Comparison of ENCODE assay signal across 21 mouse cellular contexts in genomic region chr17:67084501-67084900, GRCm38 (mm10).
DNase-seq lines count a peak whose midpoint lies in the region; ATAC-seq and TF ChIP-seq lines count a peak whose summit lies in the region.
"Had no signal": no experiment of that assay in that cellular context is flagged by ENCODE, and none has a peak within 500 bp of the region (broad histone marks: within the 10 kb centered on the region; RNA-seq: fewer than 3 reads in every experiment).

No protein-coding gene starts in this region.

- no peaks in the 10 kb centered on the region for H3K9me3 ChIP-seq in forebrain, embryonic 13.5 days (replicated peaks)
- no peaks in the 10 kb centered on the region for H3K9me3 ChIP-seq in forebrain, embryonic 12.5 days
- no peaks in the 10 kb centered on the region for H3K9me3 ChIP-seq in hindbrain, postnatal 0 days (ENCODE audit: low read length)
- no peaks in the 10 kb centered on the region for H3K9me3 ChIP-seq in hindbrain, embryonic 12.5 days (replicated peaks)
- no peaks in the 10 kb centered on the region for H3K9me3 ChIP-seq in lung, embryonic 16.5 days (ENCODE audit: control insufficient read depth, low read length)
- H3K9me3 ChIP-seq: heart, embryonic 15.5 days; kidney, embryonic 15.5 days; neural tube, embryonic 13.5 days had no signal

- peaks cover 14% of the 10 kb centered on the region; the same call in 1 of the 2 replicates for H3K4me1 ChIP-seq in forebrain, embryonic 13.5 days
- no peaks in the 10 kb centered on the region for H3K4me1 ChIP-seq in forebrain, embryonic 12.5 days
- H3K4me1 ChIP-seq in hindbrain, postnatal 0 days (ENCODE audit: insufficient read depth, low read length): no peaks in the 10 kb centered on the region
- 0 out of 2 replicates have a peak, but pooled peaks cover 2% of the 10 kb centered on the region for H3K4me1 ChIP-seq in hindbrain, embryonic 12.5 days
- H3K4me1 ChIP-seq in lung, embryonic 16.5 days (replicated peaks; ENCODE audit: control insufficient read depth, insufficient read depth, low read length): no peaks in the 10 kb centered on the region; the same call in 1 of the 2 replicates

- no peak overlapping the region for H3K9ac ChIP-seq in forebrain, embryonic 13.5 days
- no peak overlapping the region for H3K9ac ChIP-seq in forebrain, embryonic 12.5 days
- no peak overlapping the region for H3K9ac ChIP-seq in hindbrain, postnatal 0 days (replicated peaks; ENCODE audit: low read length)
- no peak overlapping the region for H3K9ac ChIP-seq in hindbrain, embryonic 12.5 days
- H3K9ac ChIP-seq in lung, embryonic 16.5 days (ENCODE audit: low read length): no peak overlapping the region
- H3K9ac ChIP-seq: heart, embryonic 15.5 days; kidney, embryonic 15.5 days; liver, postnatal 0 days; neural tube, embryonic 13.5 days had no signal

- ATAC-seq in forebrain, embryonic 13.5 days: peak; percentile 75; the same call in 1 of the 2 replicates
- ATAC-seq in forebrain, embryonic 12.5 days (ENCODE audit: low FRiP score): no peak
- peak; percentile 63 for ATAC-seq in hindbrain, postnatal 0 days
- ATAC-seq in hindbrain, embryonic 12.5 days (ENCODE audit: low FRiP score): no peak
- peak; percentile 52; the same call in 1 of the 2 replicates for ATAC-seq in lung, embryonic 16.5 days (ENCODE audit: low read depth)
- ATAC-seq: intestine, embryonic 16.5 days; liver, postnatal 0 days had no signal

- TF ChIP-seq CTCF in hindbrain, postnatal 0 days (IDR thresholded peaks at IDR 0.05; ENCODE audit: low read depth): no peak
- no peak for TF ChIP-seq CTCF in brain, embryonic 14.5 days (IDR thresholded peaks at IDR 0.05; ENCODE audit: borderline replicate concordance, extremely low read depth, insufficient read depth, insufficient read length)

- WGBS in forebrain, embryonic 13.5 days: 46% methylated on average over 4 of the region's 4 CpGs
- WGBS in forebrain, embryonic 12.5 days: 63% methylated on average over 4 of the region's 4 CpGs
- 33% methylated on average over 4 of the region's 4 CpGs for WGBS in hindbrain, postnatal 0 days
- WGBS in hindbrain, embryonic 12.5 days: 66% methylated on average over 4 of the region's 4 CpGs
- WGBS in lung, embryonic 16.5 days: 49% methylated on average over 4 of the region's 4 CpGs

- no peak overlapping the region for H3K27ac ChIP-seq in forebrain, embryonic 13.5 days
- no peak overlapping the region for H3K27ac ChIP-seq in forebrain, embryonic 12.5 days
- H3K27ac ChIP-seq in hindbrain, postnatal 0 days: no peak overlapping the region
- no peak overlapping the region for H3K27ac ChIP-seq in hindbrain, embryonic 12.5 days
- no peak overlapping the region for H3K27ac ChIP-seq in lung, embryonic 16.5 days (ENCODE audit: low read length)
- H3K27ac ChIP-seq: heart, adult 2 months; heart, embryonic 15.5 days; kidney, embryonic 15.5 days; neural tube, embryonic 13.5 days had no signal

- peak; percentile 59 for DNase-seq in hindbrain, postnatal 0 days (ENCODE audit: low spot score)
- DNase-seq in lung, postnatal 4 days: no peak
- DNase-seq in brain, embryonic 14.5 days (ENCODE audit: low read depth): peak; percentile 84
- no peak for DNase-seq in retina, embryonic 14.5 days (ENCODE audit: low spot score)
- DNase-seq: adrenal gland, postnatal 14 days; cerebellum, adult 11-12 months; gastrocnemius, postnatal 14 days; heart, adult 2 months; kidney, postnatal 4 days; liver, postnatal 0 days; thymus, postnatal 14 days had no signal

- no peak for TF ChIP-seq POLR2A in brain, embryonic 14.5 days (IDR thresholded peaks at IDR 0.05; ENCODE audit: borderline replicate concordance, extremely low read depth, insufficient read depth, insufficient read length, poor library complexity, severe bottlenecking)

- no peak overlapping the region for H3K4me3 ChIP-seq in forebrain, embryonic 13.5 days
- H3K4me3 ChIP-seq in forebrain, embryonic 12.5 days (replicated peaks): no peak overlapping the region
- no peak overlapping the region for H3K4me3 ChIP-seq in hindbrain, postnatal 0 days (ENCODE audit: low read length)
- H3K4me3 ChIP-seq in hindbrain, embryonic 12.5 days: no peak overlapping the region
- no peak overlapping the region for H3K4me3 ChIP-seq in lung, embryonic 16.5 days (ENCODE audit: low read length)
- H3K4me3 ChIP-seq: erythroblast, embryonic 14.5 days; heart, adult 2 months; heart, embryonic 15.5 days; kidney, embryonic 15.5 days; neural tube, embryonic 13.5 days had no signal

- no peaks in the 10 kb centered on the region for H3K36me3 ChIP-seq in forebrain, embryonic 13.5 days (ENCODE audit: poor library complexity, severe bottlenecking)
- no peaks in the 10 kb centered on the region for H3K36me3 ChIP-seq in forebrain, embryonic 12.5 days (replicated peaks)
- no peaks in the 10 kb centered on the region for H3K36me3 ChIP-seq in hindbrain, postnatal 0 days (ENCODE audit: insufficient read depth, low read length)
- no peaks in the 10 kb centered on the region for H3K36me3 ChIP-seq in hindbrain, embryonic 12.5 days
- H3K36me3 ChIP-seq in lung, embryonic 16.5 days (ENCODE audit: control insufficient read depth, insufficient read depth, low read length): no peaks in the 10 kb centered on the region
- H3K36me3 ChIP-seq: G1E; heart, embryonic 15.5 days; kidney, embryonic 15.5 days; neural tube, embryonic 13.5 days had no signal

- H3K27me3 ChIP-seq in forebrain, embryonic 13.5 days: no peaks in the 10 kb centered on the region
- no peaks in the 10 kb centered on the region for H3K27me3 ChIP-seq in forebrain, embryonic 12.5 days
- H3K27me3 ChIP-seq in hindbrain, postnatal 0 days (ENCODE audit: insufficient read depth, low read length): no peaks in the 10 kb centered on the region
- H3K27me3 ChIP-seq in hindbrain, embryonic 12.5 days: no peaks in the 10 kb centered on the region
- H3K27me3 ChIP-seq in lung, embryonic 16.5 days (ENCODE audit: control insufficient read depth, insufficient read depth, low read depth, low read length): no peaks in the 10 kb centered on the region
- H3K27me3 ChIP-seq: heart, embryonic 15.5 days; kidney, embryonic 15.5 days; neural tube, embryonic 13.5 days had no signal

- no peak overlapping the region for H3K4me2 ChIP-seq in forebrain, embryonic 13.5 days
- H3K4me2 ChIP-seq in forebrain, embryonic 12.5 days: no peak overlapping the region
- no peak overlapping the region for H3K4me2 ChIP-seq in hindbrain, postnatal 0 days (ENCODE audit: low read depth, low read length)
- H3K4me2 ChIP-seq in hindbrain, embryonic 12.5 days (replicated peaks): no peak overlapping the region
- H3K4me2 ChIP-seq in lung, embryonic 16.5 days (ENCODE audit: low read depth, low read length): no peak overlapping the region
- H3K4me2 ChIP-seq: heart, embryonic 15.5 days; kidney, embryonic 15.5 days; neural tube, embryonic 13.5 days had no signal

Comparison
In these comparisons a context has a peak if more than half of its experiments do, and no peak if none do; other contexts are left out.
1. ATAC-seq: peak in forebrain, embryonic 13.5 days (single experiment), hindbrain, postnatal 0 days (single experiment) and lung, embryonic 16.5 days (single experiment); none in forebrain, embryonic 12.5 days (single experiment) and hindbrain, embryonic 12.5 days (single experiment).
2. DNase-seq: peak in hindbrain, postnatal 0 days (single experiment) and brain, embryonic 14.5 days (single experiment); none in lung, postnatal 4 days (0 of 2) and retina, embryonic 14.5 days (single experiment).